Mouse (Mus musculus) lung, postnatal 0 days (tissue): ENCODE data around the gene Tmem14a. TPM values are rescaled to one million over a fixed set of nuclear protein-coding genes. Genes with fewer than 3 reads are reported as not detected.
A peak's percentile ranks its signal among the peaks of the same experiment; 100 is the strongest.
"Not testable (repeated sequence)": the region's sequence is repeated elsewhere in the genome, so short reads cannot be mapped to it uniquely, and the experiment has no call there.

Experiments used
- ATAC-seq: fragments of 200-750 bp; cut with Nextera tagmentation; 2 replicates; pipeline ENCODE4 v1.8.0; 2017; ENCODE audit warnings: moderate library complexity
- DNase-seq: peaks from one replicate; pipeline ENCODE4 v3.0.0-alpha.2; 2016; ENCODE audit warnings: low spot score
- H3K27ac ChIP-seq: fragments of 300-500 bp; sonication (generic); 2 replicates; pipeline ENCODE4 v1.5.1; 2014; ENCODE audit warnings: antibody characterized with exemption, mild to moderate bottlenecking, low read length, mixed read lengths
- H3K27me3 ChIP-seq: fragments of 300-500 bp; sonication (generic); replicated peaks from 2 replicates; pipeline ENCODE4 v1.6.1; 2014; ENCODE audit warnings: low read length, mixed read lengths; ENCODE audit not compliant: insufficient read depth
- H3K36me3 ChIP-seq: fragments of 300-500 bp; sonication (generic); 2 replicates; pipeline ENCODE4 v1.6.1; 2014; ENCODE audit warnings: low read length, mixed read lengths; ENCODE audit not compliant: insufficient read depth
- H3K4me1 ChIP-seq: fragments of 300-500 bp; sonication (generic); 2 replicates; pipeline ENCODE4 v1.6.1; 2014; ENCODE audit warnings: antibody characterized with exemption, low read depth, low read length, mixed read lengths; ENCODE audit not compliant: insufficient read depth
- H3K4me2 ChIP-seq: fragments of 300-500 bp; sonication (generic); replicated peaks from 2 replicates; pipeline ENCODE4 v1.6.1; 2014; ENCODE audit warnings: low read depth, mild to moderate bottlenecking, low read length, moderate library complexity, mixed read lengths
- H3K4me3 ChIP-seq: fragments of 300-500 bp; sonication (generic); 2 replicates; pipeline ENCODE4 v1.5.1; 2014; ENCODE audit warnings: low read depth, low read length
- H3K9ac ChIP-seq: fragments of 300-500 bp; sonication (generic); replicated peaks from 2 replicates; pipeline ENCODE4 v1.6.1; 2014; ENCODE audit warnings: low read depth, mild to moderate bottlenecking
- H3K9me3 ChIP-seq: fragments of 300-500 bp; sonication (generic); 2 replicates; pipeline ENCODE4 v1.6.1; 2016; ENCODE audit warnings: low read length, mixed read lengths
- CTCF ChIP-seq: IDR thresholded peaks from 2 replicates; pipeline ENCODE4 v1.5.1; 2016; ENCODE audit warnings: antibody characterized with exemption, mild to moderate bottlenecking
- EP300 ChIP-seq: IDR thresholded peaks from 2 replicates; pipeline ENCODE4 v1.6.1; 2016; ENCODE audit warnings: antibody characterized with exemption, mild to moderate bottlenecking, control low read depth
- WGBS: fragments of 180-500 bp; shearing (Covaris S2); extraction: QIAGEN DNeasy Blood & Tissue Kit; methylation state at CpG from one replicate; pipeline ENCODE4 v1.1.7; 2014; 5-methylcytosine and 5-hydroxymethylcytosine counted together
- polyA plus RNA-seq: library from polyadenylated mRNA; unstranded; fragments of >200 nt; fragmentation: Nextera tagmentation; extraction: Ambion mirVana; gene quantifications from 2 replicates; pipeline ENCODE4 v1.2.1, GENCODE M21; 2015

Gene Tmem14a
- polyA plus RNA-seq, 1 experiment from 2014 or later = 7.9 TPM

DNA sequence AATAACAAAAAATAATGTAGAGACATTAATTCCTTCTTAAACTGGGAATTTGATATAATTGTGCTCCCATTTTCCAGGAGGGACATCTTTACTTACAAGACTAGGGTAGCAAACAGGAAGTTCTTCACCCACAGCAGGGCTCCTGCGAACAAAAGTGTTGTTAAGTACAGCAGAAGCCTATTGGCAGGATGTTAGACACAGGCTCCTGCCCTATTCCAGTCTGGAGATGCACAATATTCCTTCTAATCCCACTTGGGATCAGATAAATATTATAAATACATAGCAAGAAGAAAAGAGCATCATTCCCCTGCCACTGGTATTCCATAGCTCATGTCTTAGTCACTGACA, 34.9 kb downstream of the Tmem14a start:
- no peaks in the 10 kb centered on the region for H3K4me1 ChIP-seq
- H3K27ac ChIP-seq = peak overlapping the region; percentile 21; the same call in 1 of the 2 replicates
- no peaks in the 10 kb centered on the region for H3K27me3 ChIP-seq
- no peak overlapping the region for H3K4me2 ChIP-seq
- TF ChIP-seq EP300 = no peak
- TF ChIP-seq CTCF = no peak
- no peaks in the 10 kb centered on the region for H3K36me3 ChIP-seq
- no peak for DNase-seq
- WGBS = 45% methylated on average over 1 of the region's 1 CpGs
- no peak overlapping the region for H3K9ac ChIP-seq
- no peaks in the 10 kb centered on the region for H3K9me3 ChIP-seq
- ATAC-seq = no peak
- H3K4me3 ChIP-seq = no peak overlapping the region

DNA sequence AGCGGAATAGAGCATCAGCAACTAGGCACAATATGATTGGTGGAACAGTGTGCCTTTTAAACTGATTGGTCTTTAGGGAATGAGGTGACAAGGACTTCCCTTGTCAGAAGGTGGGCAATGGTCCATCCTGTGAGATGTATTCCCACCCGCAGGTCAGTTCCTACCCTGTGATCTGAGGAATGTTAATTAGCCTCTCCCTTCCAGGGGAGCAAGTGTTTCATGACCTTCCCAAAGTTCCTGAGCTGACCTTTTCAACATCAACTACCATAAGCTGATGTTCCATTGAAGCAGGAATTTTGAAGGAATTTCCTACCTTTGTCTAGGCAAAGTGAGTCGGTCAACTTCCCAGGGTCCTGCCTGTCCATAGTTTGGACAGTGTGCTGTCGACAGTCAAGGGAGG, 35.5 kb downstream of the Tmem14a start:
- WGBS = 58% methylated on average over 4 of the region's 4 CpGs
- no peaks in the 10 kb centered on the region for H3K9me3 ChIP-seq
- no peaks in the 10 kb centered on the region for H3K36me3 ChIP-seq
- H3K27ac ChIP-seq = no peak overlapping the region
- H3K4me1 ChIP-seq = no peaks in the 10 kb centered on the region
- no peak overlapping the region for H3K4me3 ChIP-seq
- H3K9ac ChIP-seq = no peak overlapping the region
- H3K27me3 ChIP-seq = no peaks in the 10 kb centered on the region
- no peak for ATAC-seq
- H3K4me2 ChIP-seq = no peak overlapping the region
- TF ChIP-seq EP300 (no peak), CTCF (no peak)
- DNase-seq = no peak

GRCm38 (mm10) chr1:21255625-21256345, 37.4 kb downstream of the Tmem14a start:
- DNase-seq (no peak), ATAC-seq (no peak)
- no peak for TF ChIP-seq CTCF
- no peak for TF ChIP-seq EP300
- WGBS = 87% methylated on average over 7 of the region's 7 CpGs
- no peak overlapping the region for H3K4me2 ChIP-seq
- H3K9ac ChIP-seq = no peak overlapping the region
- no peak overlapping the region for H3K27ac ChIP-seq
- H3K27me3 ChIP-seq = no peaks in the 10 kb centered on the region
- H3K36me3 ChIP-seq = no peaks in the 10 kb centered on the region
- H3K9me3 ChIP-seq = no peaks in the 10 kb centered on the region
- H3K4me1 ChIP-seq = no peaks in the 10 kb centered on the region
- no peak overlapping the region for H3K4me3 ChIP-seq

DNA sequence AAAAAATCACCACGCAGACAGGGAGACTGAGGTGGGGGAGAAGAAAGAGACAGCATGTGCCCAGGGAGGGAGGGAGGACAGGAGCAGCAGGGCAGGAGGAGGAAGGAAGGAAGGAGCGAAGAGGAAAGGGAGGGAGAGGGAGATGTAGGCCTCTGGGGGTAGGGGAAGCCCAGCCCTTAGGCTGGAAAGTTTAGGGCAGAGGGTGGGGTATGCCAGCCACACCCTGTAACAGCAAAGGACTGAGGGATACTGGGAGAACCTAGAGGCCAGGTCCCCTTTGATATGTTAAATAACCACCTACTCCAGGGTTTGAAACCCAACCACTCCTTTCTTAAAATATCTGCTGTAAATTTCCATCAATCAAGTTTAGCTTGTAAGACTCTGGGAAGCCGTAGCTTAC, 38.0 kb downstream of the Tmem14a start:
- no peak overlapping the region for H3K9ac ChIP-seq
- no peak overlapping the region for H3K27ac ChIP-seq
- DNase-seq (no peak), ATAC-seq (no peak)
- no peaks in the 10 kb centered on the region for H3K27me3 ChIP-seq
- H3K4me2 ChIP-seq = no peak overlapping the region
- no peaks in the 10 kb centered on the region for H3K4me1 ChIP-seq
- WGBS = 64% methylated on average over 3 of the region's 3 CpGs
- H3K4me3 ChIP-seq = no peak overlapping the region
- no peaks in the 10 kb centered on the region for H3K36me3 ChIP-seq
- no peak for TF ChIP-seq EP300
- TF ChIP-seq CTCF = no peak
- H3K9me3 ChIP-seq = no peaks in the 10 kb centered on the region

GRCm38 (mm10) chr1:21256871-21257270, 38.5 kb downstream of the Tmem14a start:
- H3K4me3 ChIP-seq = no peak overlapping the region
- WGBS = 75% methylated on average over 5 of the region's 5 CpGs
- no peaks in the 10 kb centered on the region for H3K4me1 ChIP-seq
- no peaks in the 10 kb centered on the region for H3K36me3 ChIP-seq
- no peaks in the 10 kb centered on the region for H3K9me3 ChIP-seq
- no peak overlapping the region for H3K9ac ChIP-seq
- no peak for TF ChIP-seq CTCF
- TF ChIP-seq EP300 = no peak
- DNase-seq (no peak), ATAC-seq (no peak)
- H3K4me2 ChIP-seq = no peak overlapping the region
- no peaks in the 10 kb centered on the region for H3K27me3 ChIP-seq
- no peak overlapping the region for H3K27ac ChIP-seq

- H3K9me3 ChIP-seq, H3K9ac ChIP-seq, H3K4me3 ChIP-seq, ATAC-seq, H3K27me3 ChIP-seq, H3K36me3 ChIP-seq, H3K27ac ChIP-seq, DNase-seq, H3K4me2 ChIP-seq, H3K4me1 ChIP-seq: not testable (repeated sequence)
- WGBS = 75% methylated on average over 8 of the region's 8 CpGs
Measured at GRCm38 (mm10) chr1:21259981-21260380, 41.6 kb downstream of the Tmem14a start.

DNA sequence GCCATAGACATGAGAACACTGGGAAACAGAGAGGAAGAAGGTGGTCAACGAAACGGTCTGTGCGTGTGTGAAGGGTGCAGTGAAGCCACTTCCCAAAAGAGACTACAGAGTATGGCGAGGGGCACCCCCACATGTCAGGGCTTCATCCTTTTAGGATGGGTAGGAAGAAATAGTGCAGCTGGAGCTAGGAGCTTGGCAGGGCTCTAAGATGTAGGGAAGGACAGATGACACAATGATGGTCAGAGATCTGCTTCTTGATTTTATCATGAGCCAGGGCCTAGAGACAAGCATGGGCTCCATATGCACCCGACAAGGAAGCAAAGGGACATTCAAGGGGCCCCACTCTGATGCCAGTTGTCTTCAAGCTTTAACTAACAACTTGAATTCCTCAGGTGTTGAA, 44.0 kb downstream of the Tmem14a start:
- ATAC-seq (no peak), DNase-seq (no peak)
- 90% methylated on average over 5 of the region's 5 CpGs for WGBS

More for the DNA sequence above, 44.0 kb downstream of the Tmem14a start:
- Histone ChIP-seq H3K36me3 (no peaks in the 10 kb centered on the region), H3K4me1 (no peaks in the 10 kb centered on the region), H3K4me2 (no peak overlapping the region), H3K9me3 (no peaks in the 10 kb centered on the region), H3K27ac (no peak overlapping the region), H3K4me3 (no peak overlapping the region), H3K9ac (no peak overlapping the region), H3K27me3 (no peaks in the 10 kb centered on the region)
- TF ChIP-seq CTCF = no peak
- no peak for TF ChIP-seq EP300
